Mouse (Mus musculus) megakaryocyte, embryonic 14.5 days (primary cell): ENCODE measurements around the gene Rnd2.
"Not testable (repeated sequence)": the region's sequence is repeated elsewhere in the genome, so short reads cannot be mapped to it uniquely, and the experiment has no call there.

Experiments
- FLI1 ChIP-seq: IDR thresholded peaks from 2 replicates; pipeline ENCODE4 v1.6.1; 2012; ENCODE audit warnings: low read length, inconsistent platforms, mixed read lengths
- GATA1 ChIP-seq: IDR thresholded peaks from 3 replicates; pipeline ENCODE4 v1.6.1; 2012; ENCODE audit warnings: mixed read lengths, low read length, inconsistent platforms, borderline replicate concordance

DNA sequence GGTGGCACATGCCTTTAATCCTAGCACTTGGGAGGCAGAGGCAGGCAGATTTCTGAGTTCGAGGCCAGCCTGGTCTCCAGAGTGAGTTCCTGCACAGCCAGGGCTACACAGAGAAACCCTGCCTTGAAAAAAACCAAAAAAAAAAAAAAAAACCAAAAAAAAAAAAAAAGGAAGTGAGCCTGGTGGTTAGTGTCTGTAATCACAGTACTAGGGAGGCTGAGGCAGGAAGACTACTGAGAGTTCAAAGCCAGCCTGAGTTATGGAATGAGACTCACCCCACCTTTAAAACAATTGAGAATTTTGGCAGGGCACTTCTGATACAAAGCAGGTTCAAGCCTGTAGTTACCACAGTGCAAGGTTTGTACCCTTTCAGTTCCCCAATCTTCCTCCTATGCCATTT, 8.9 kb downstream of the Rnd2 start:
- TF ChIP-seq GATA1, FLI1: not testable (repeated sequence)
